In the genomic region with DNA sequence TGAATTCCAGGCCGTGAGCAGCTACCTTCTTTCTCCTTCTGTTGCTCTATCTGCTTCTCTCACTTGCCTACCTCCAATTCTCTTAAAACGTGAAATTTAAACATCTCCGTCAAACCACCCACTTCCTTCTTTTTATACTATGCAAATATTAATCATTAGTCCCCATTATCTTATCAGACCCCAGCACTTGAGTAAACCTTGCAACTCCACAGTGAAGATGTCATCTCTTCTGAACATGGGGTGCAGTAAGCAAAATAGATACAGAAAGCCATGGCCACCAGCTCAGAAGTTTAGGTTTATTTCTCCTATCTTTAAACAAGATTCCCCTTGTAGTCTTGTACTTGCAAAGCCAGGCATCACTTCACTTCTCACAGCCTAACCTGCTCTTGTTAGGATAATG, we compare ENCODE assay signal across 24 mouse cellular contexts.
"Had no signal": no experiment of that assay in that cellular context is flagged by ENCODE, and none has a peak within 500 bp of the region (broad histone marks: within the 10 kb centered on the region; RNA-seq: fewer than 3 reads in every experiment).

No protein-coding gene starts in this region.

- H3K27me3 ChIP-seq: heart, embryonic 12.5 days; hindbrain, embryonic 12.5 days; intestine, embryonic 15.5 days; limb, embryonic 12.5 days had no signal

- H3K36me3 ChIP-seq: intestine, embryonic 15.5 days had no signal

- ATAC-seq: hindbrain, embryonic 16.5 days; inflammation-experienced regulatory T-cells, adult 6 months; intestine, embryonic 15.5 days; intestine, postnatal 0 days had no signal

- H3K4me1 ChIP-seq: heart, embryonic 12.5 days; hindbrain, embryonic 10.5 days; hindbrain, embryonic 12.5 days; intestine, embryonic 15.5 days; limb, embryonic 10.5 days; limb, embryonic 12.5 days had no signal

- DNase-seq: gastrocnemius, adult 2 months; gastrocnemius, postnatal 10 days; gastrocnemius, postnatal 25 days; heart, adult 18-20 months; heart, postnatal 10 days; heart, postnatal 4 days; kidney, adult 18-20 months; kidney, adult 8-10 months; kidney, postnatal 10 days; kidney, postnatal 25 days; kidney, postnatal 4 days; liver had no signal

- H3K9me3 ChIP-seq: heart, embryonic 10.5 days; heart, embryonic 12.5 days; hindbrain, embryonic 10.5 days; hindbrain, embryonic 12.5 days; intestine, embryonic 15.5 days; limb, embryonic 10.5 days; limb, embryonic 12.5 days had no signal

- H3K4me3 ChIP-seq: gastrocnemius, adult 2 months; heart, embryonic 10.5 days; heart, embryonic 12.5 days; hindbrain, embryonic 10.5 days; hindbrain, embryonic 12.5 days; intestine, embryonic 15.5 days; layer of hippocampus, adult 2 months; left cerebral cortex, adult 2 months; limb, embryonic 10.5 days; limb, embryonic 12.5 days had no signal
